Comparison of ENCODE assay signal across 27 mouse cellular contexts in genomic region chr2:5044321-5044720, GRCm38 (mm10). TPM values are rescaled to one million over a fixed set of nuclear protein-coding genes. Genes with fewer than 3 reads are reported as not detected.
DNase-seq lines count a peak whose midpoint lies in the region; ATAC-seq and TF ChIP-seq lines count a peak whose summit lies in the region.
"Had no signal": no experiment of that assay in that cellular context is flagged by ENCODE, and none has a peak within 500 bp of the region (broad histone marks: within the 10 kb centered on the region; RNA-seq: fewer than 3 reads in every experiment).

No protein-coding gene starts in this region.

- no peak for ATAC-seq in megakaryocyte, adult 5-6 weeks (ENCODE audit: poor library complexity, severe bottlenecking)
- no peak for ATAC-seq in liver, embryonic 14.5 days (ENCODE audit: insufficient read depth)
- no peak for ATAC-seq in erythroid progenitor cell, adult 5-6 weeks (replicated peaks; ENCODE audit: low FRiP score, poor library complexity, severe bottlenecking)
- ATAC-seq: forebrain, embryonic 14.5 days; intestine, postnatal 0 days; lung, postnatal 0 days; midbrain, embryonic 13.5 days had no signal

- no peak overlapping the region for H3K9ac ChIP-seq in MEL (ENCODE audit: control insufficient read depth, low read depth, low read length, poor library complexity, severe bottlenecking)
- no peak overlapping the region for H3K9ac ChIP-seq in liver, embryonic 14.5 days (replicated peaks)
- H3K9ac ChIP-seq: heart, embryonic 13.5 days; hindbrain, embryonic 14.5 days; limb, embryonic 13.5 days; midbrain, embryonic 13.5 days; neural tube, embryonic 15.5 days had no signal

- no peak for TF ChIP-seq POLR2A in MEL (IDR thresholded peaks at IDR 0.05; ENCODE audit: control insufficient read depth in 1 of 2, insufficient read depth in 1 of 2, low read depth in 1 of 2, low read length in 2 of 2, poor library complexity in 1 of 2)

- TF ChIP-seq RAD21 in MEL (IDR thresholded peaks at IDR 0.05; ENCODE audit: low read depth, low read length): no peak

- H3K36me3 ChIP-seq in megakaryocyte, embryonic 14.5 days (replicated peaks; ENCODE audit: low read length): peaks cover 92% of the 10 kb centered on the region
- H3K36me3 ChIP-seq in MEL (ENCODE audit: control insufficient read depth in 1 of 2, insufficient read depth in 2 of 2, low read length in 2 of 2): peaks cover 0 to 47% of the 10 kb centered on the region in 2 experiments; a peak in 3 of 4 replicates
- peaks cover 14% of the 10 kb centered on the region for H3K36me3 ChIP-seq in liver, embryonic 14.5 days (replicated peaks; ENCODE audit: control insufficient read depth, insufficient read depth, low read depth)
- H3K36me3 ChIP-seq: limb, embryonic 13.5 days; midbrain, embryonic 13.5 days; neural tube, embryonic 15.5 days had no signal

- H3K9me3 ChIP-seq in megakaryocyte, embryonic 14.5 days: no peaks in the 10 kb centered on the region
- H3K9me3 ChIP-seq in MEL (replicated peaks; ENCODE audit: insufficient read depth, low read length): no peaks in the 10 kb centered on the region
- H3K9me3 ChIP-seq in liver, embryonic 14.5 days (ENCODE audit: control insufficient read depth, low read length): no peaks in the 10 kb centered on the region
- H3K9me3 ChIP-seq: heart, embryonic 13.5 days; limb, embryonic 13.5 days; midbrain, embryonic 13.5 days; neural tube, embryonic 15.5 days had no signal

- H3K27me3 ChIP-seq in megakaryocyte, embryonic 14.5 days (replicated peaks): no peaks in the 10 kb centered on the region
- H3K27me3 ChIP-seq in MEL (ENCODE audit: control insufficient read depth in 1 of 2, insufficient read depth in 2 of 2, low read length in 2 of 2): no peaks in the 10 kb centered on the region
- no peaks in the 10 kb centered on the region for H3K27me3 ChIP-seq in liver, embryonic 14.5 days (ENCODE audit: control insufficient read depth, insufficient read depth, low read length)
- H3K27me3 ChIP-seq: heart, embryonic 13.5 days; limb, embryonic 13.5 days; midbrain, embryonic 13.5 days; neural tube, embryonic 15.5 days had no signal

- 37% methylated on average over 3 of the region's 3 CpGs for WGBS in liver, embryonic 14.5 days (ENCODE audit: insufficient replicate concordance)

- peak overlapping the region; percentile 98 for H3K27ac ChIP-seq in MEL (ENCODE audit: control insufficient read depth, low read depth, low read length)
- peak overlapping the region; percentile 33 for H3K27ac ChIP-seq in liver, embryonic 14.5 days
- H3K27ac ChIP-seq: heart, embryonic 13.5 days; limb, embryonic 13.5 days; macrophage; midbrain, embryonic 13.5 days had no signal

- peak; percentile 10 for DNase-seq in embryo, embryonic 9.5 days (ENCODE audit: extremely low spot score)
- DNase-seq in embryo, embryonic 11 days: no peak
- DNase-seq in MEL (ENCODE audit: low read depth, low spot score) (no peak), adipocyte (ENCODE audit: low spot score) (no peak)
- no peak for DNase-seq in liver, embryonic 14.5 days (ENCODE audit: low read depth in 3 of 3, low spot score in 3 of 3)
- DNase-seq: adrenal gland, postnatal 36 days; cerebellum, adult 2 months; cerebellum, postnatal 14 days; gastrocnemius, postnatal 36 days; heart, adult 18-20 months; heart, postnatal 10 days; kidney, postnatal 14 days; lung, adult 18-20 months; retina, postnatal 1 day; right cerebral cortex, postnatal 14 days had no signal

- no peak overlapping the region for H3K4me2 ChIP-seq in liver, embryonic 14.5 days (ENCODE audit: low read depth)
- H3K4me2 ChIP-seq: heart, embryonic 13.5 days; hindbrain, embryonic 14.5 days; midbrain, embryonic 13.5 days had no signal

- H3K4me1 ChIP-seq in megakaryocyte, embryonic 14.5 days: peaks cover 95% of the 10 kb centered on the region
- peaks cover 33 to 44% of the 10 kb centered on the region in 2 experiments for H3K4me1 ChIP-seq in MEL (ENCODE audit: control insufficient read depth in 1 of 2, insufficient read depth in 2 of 2, low read length in 2 of 2)
- H3K4me1 ChIP-seq in liver, embryonic 14.5 days (replicated peaks; ENCODE audit: control insufficient read depth in 2 of 2, insufficient read depth in 2 of 2, low read length in 1 of 2): peaks cover 40 to 55% of the 10 kb centered on the region in 2 experiments

- no peak for TF ChIP-seq CTCF in MEL (IDR thresholded peaks at IDR 0.05 in 2 of 3, conservative IDR thresholded peaks at IDR 0.05 in 1 of 3; ENCODE audit: control insufficient read depth in 1 of 3, insufficient read depth in 1 of 3, low read depth in 2 of 3, low read length in 3 of 3, poor library complexity in 1 of 3, severe bottlenecking in 1 of 3)
- no peak for TF ChIP-seq CTCF in liver, embryonic 14.5 days (IDR thresholded peaks at IDR 0.05; ENCODE audit: low read depth)

- H3K4me3 ChIP-seq in megakaryocyte, embryonic 14.5 days (replicated peaks): peak overlapping the region; percentile 67
- H3K4me3 ChIP-seq in MEL (ENCODE audit: control insufficient read depth in 1 of 2, insufficient read depth in 1 of 2, low read depth in 2 of 2, low read length in 2 of 2): no peak overlapping the region
- no peak overlapping the region for H3K4me3 ChIP-seq in liver, embryonic 14.5 days (ENCODE audit: insufficient read depth in 1 of 2, low read depth in 2 of 2, low read length in 2 of 2)
- H3K4me3 ChIP-seq: heart, embryonic 13.5 days; limb, embryonic 13.5 days; midbrain, embryonic 13.5 days; neural tube, embryonic 15.5 days had no signal

- TF ChIP-seq EP300 in MEL (IDR thresholded peaks at IDR 0.05; ENCODE audit: low read depth in 1 of 2, low read length in 2 of 2): 0 out of 4 replicates have a peak, but pooled peaks of 1 of the 2 experiments have one; percentile 8
- TF ChIP-seq EP300 in liver, embryonic 14.5 days (IDR thresholded peaks at IDR 0.05; ENCODE audit: low read depth): no peak

- no peaks in the 10 kb centered on the region for H3K79me2 ChIP-seq in MEL (ENCODE audit: control insufficient read depth, insufficient read depth, low read length, poor library complexity)

TF ChIP-seq in MEL, 35 proteins besides CTCF, POLR2A, EP300 and RAD21:
- no peak for TF ChIP-seq ELF1 (IDR thresholded peaks at IDR 0.05; ENCODE audit: low read depth, low read length)
- no peak for TF ChIP-seq TBP (IDR thresholded peaks at IDR 0.05; ENCODE audit: low read depth, low read length)
- TF ChIP-seq POLR2AphosphoS5 (IDR thresholded peaks at IDR 0.05; ENCODE audit: borderline replicate concordance, low read depth, low read length): no peak
- TF ChIP-seq KAT2A (conservative IDR thresholded peaks at IDR 0.05; ENCODE audit: low read depth, low read length): no peak
- no peak for TF ChIP-seq MAZ (IDR thresholded peaks at IDR 0.05; ENCODE audit: low read depth, low read length)
- TF ChIP-seq MYB (IDR thresholded peaks at IDR 0.05; ENCODE audit: low read depth, low read length): no peak
- no peak for TF ChIP-seq GABPA (IDR thresholded peaks at IDR 0.05; ENCODE audit: low read depth, low read length)
- TF ChIP-seq HCFC1 (IDR thresholded peaks at IDR 0.05; ENCODE audit: low read depth, low read length): no peak
- no peak for TF ChIP-seq NRF1 (IDR thresholded peaks at IDR 0.05; ENCODE audit: insufficient read depth, low read depth, low read length, poor library complexity, severe bottlenecking)
- TF ChIP-seq USF1 (IDR thresholded peaks at IDR 0.05; ENCODE audit: low read depth, low read length): no peak
- no peak for TF ChIP-seq BHLHE40 (IDR thresholded peaks at IDR 0.05; ENCODE audit: borderline replicate concordance, low read depth, low read length)
- no peak for TF ChIP-seq MAFK (IDR thresholded peaks at IDR 0.05; ENCODE audit: borderline replicate concordance, low read depth, low read length)
- no peak for TF ChIP-seq TAL1 (IDR thresholded peaks at IDR 0.05; ENCODE audit: low read length)
- TF ChIP-seq MYC (IDR thresholded peaks at IDR 0.05; ENCODE audit: low read depth, low read length): no peak
- no peak for TF ChIP-seq RCOR1 (IDR thresholded peaks at IDR 0.05; ENCODE audit: low read depth, low read length)

RNA-seq across cellular contexts. Expression of gene Optn, which starts 19.5 kb away (rescaled TPM):
- polyA plus RNA-seq in megakaryocyte, embryonic 14.5 days (2012; ENCODE audit: insufficient read depth, low replicate concordance): 5.1 and 24.7 TPM in 2 replicates
- 4.1 and 7.0 TPM in 2 replicates for total RNA-seq in megakaryocyte, adult 5-6 weeks (2015)
- 9.1 and 14.3 TPM in 2 replicates for total RNA-seq in megakaryocyte, adult 5-6 weeks (2017)
- total RNA-seq in MEL (2012; rRNA removed): 10.5 and 10.9 TPM in 2 replicates
- polyA plus RNA-seq in MEL (2012; ENCODE audit: insufficient read depth in 1 of 2, insufficient read length in 2 of 2, low read depth in 1 of 2, low replicate concordance in 2 of 2, missing spikeins in 1 of 2): 10 to 100 TPM in 1 of 2 experiments, not detected in 1; 17.0 TPM
- 3.5 and 6.4 TPM in 2 replicates for polyA plus RNA-seq in liver, embryonic 14.5 days (2012; rRNA removed)
- 15.3 and 15.6 TPM in 2 replicates for polyA plus RNA-seq in liver, embryonic 14.5 days (2014; fragmentation: Nextera tagmentation; extraction: Ambion mirVana)
- 112 and 113 TPM in 2 replicates for total RNA-seq in erythroid progenitor cell, adult 5-6 weeks (2015; ENCODE audit: low replicate concordance)
- 325 and 377 TPM in 2 replicates for total RNA-seq in erythroid progenitor cell, adult 5-6 weeks (2017; ENCODE audit: low replicate concordance)

RNA-seq across cellular contexts. Expression of gene Mcm10, which starts 31.7 kb away (rescaled TPM):
- 3.9 and 6.6 TPM in 2 replicates for polyA plus RNA-seq in megakaryocyte, embryonic 14.5 days (2012; ENCODE audit: insufficient read depth, low replicate concordance)
- 41.3 and 46.0 TPM in 2 replicates for total RNA-seq in megakaryocyte, adult 5-6 weeks (2015)
- 63.7 and 64.7 TPM in 2 replicates for total RNA-seq in megakaryocyte, adult 5-6 weeks (2017)
- 84.4 and 102 TPM in 2 replicates for total RNA-seq in MEL (2012; rRNA removed)
- 100 to 1,000 TPM; 107 to 214 TPM for polyA plus RNA-seq in MEL (2012; ENCODE audit: insufficient read depth in 1 of 2, insufficient read length in 2 of 2, low read depth in 1 of 2, low replicate concordance in 2 of 2, missing spikeins in 1 of 2)
- polyA plus RNA-seq in liver, embryonic 14.5 days (2012; rRNA removed): 24.6 and 32.3 TPM in 2 replicates
- polyA plus RNA-seq in liver, embryonic 14.5 days (2014; fragmentation: Nextera tagmentation; extraction: Ambion mirVana): 35.2 and 37.2 TPM in 2 replicates
- 54.1 and 134 TPM in 2 replicates for total RNA-seq in erythroid progenitor cell, adult 5-6 weeks (2015; ENCODE audit: low replicate concordance)
- 76.9 and 109 TPM in 2 replicates for total RNA-seq in erythroid progenitor cell, adult 5-6 weeks (2017; ENCODE audit: low replicate concordance)
